ENCODE assay signal across 28 mouse cellular contexts in genomic region chr8:64473276-64473675, GRCm38 (mm10).
"Had no signal": no experiment of that assay in that cellular context is flagged by ENCODE, and none has a peak within 500 bp of the region (broad histone marks: within the 10 kb centered on the region; RNA-seq: fewer than 3 reads in every experiment).

No protein-coding gene starts in this region.

- ATAC-seq: hindbrain, postnatal 0 days; intestine, embryonic 16.5 days; liver, postnatal 0 days had no signal

- H3K27me3 ChIP-seq: heart, embryonic 12.5 days; hindbrain, embryonic 13.5 days; hindbrain, embryonic 15.5 days; kidney, embryonic 15.5 days; limb, embryonic 12.5 days; liver, embryonic 13.5 days; liver, embryonic 15.5 days had no signal

- H3K9me3 ChIP-seq: heart, embryonic 10.5 days; heart, embryonic 12.5 days; hindbrain, embryonic 13.5 days; hindbrain, embryonic 15.5 days; kidney, embryonic 15.5 days; limb, embryonic 10.5 days; limb, embryonic 12.5 days; liver, embryonic 13.5 days; liver, embryonic 15.5 days had no signal

- H3K27ac ChIP-seq: gastrocnemius, adult 2 months; heart, embryonic 10.5 days; hindbrain, embryonic 13.5 days; hindbrain, embryonic 15.5 days; hindbrain, postnatal 0 days; kidney, embryonic 15.5 days; kidney, postnatal 0 days; left cerebral cortex, adult 2 months; limb, embryonic 10.5 days; limb, embryonic 12.5 days; liver, embryonic 13.5 days; liver, embryonic 15.5 days had no signal

- H3K4me1 ChIP-seq: heart, embryonic 10.5 days; heart, embryonic 12.5 days; hindbrain, embryonic 13.5 days; hindbrain, embryonic 15.5 days; kidney, embryonic 15.5 days; limb, embryonic 12.5 days; liver, embryonic 13.5 days; liver, embryonic 15.5 days had no signal

- H3K4me3 ChIP-seq: gastrocnemius, adult 2 months; heart, embryonic 10.5 days; heart, embryonic 12.5 days; hindbrain, embryonic 13.5 days; hindbrain, embryonic 15.5 days; kidney, embryonic 15.5 days; left cerebral cortex, adult 2 months; limb, embryonic 10.5 days; limb, embryonic 12.5 days; liver, embryonic 13.5 days; liver, embryonic 15.5 days had no signal

- H3K36me3 ChIP-seq: heart, embryonic 10.5 days; heart, embryonic 12.5 days; hindbrain, embryonic 13.5 days; hindbrain, embryonic 15.5 days; kidney, embryonic 15.5 days; limb, embryonic 10.5 days; limb, embryonic 12.5 days; liver, embryonic 13.5 days; liver, embryonic 15.5 days had no signal

- H3K9ac ChIP-seq: heart, embryonic 12.5 days; hindbrain, embryonic 13.5 days; hindbrain, embryonic 15.5 days; kidney, embryonic 15.5 days; limb, embryonic 12.5 days; liver, embryonic 13.5 days; liver, embryonic 15.5 days; liver, postnatal 0 days had no signal

- DNase-seq: gastrocnemius, adult 2 months; gastrocnemius, postnatal 10 days; gastrocnemius, postnatal 25 days; heart, adult 18-20 months; heart, postnatal 14 days; heart, postnatal 36 days; kidney, adult 11 months; kidney, adult 2 months; kidney, adult 9 months; kidney, postnatal 14 days; kidney, postnatal 36 days; layer of hippocampus, adult 9-11 months; liver; liver, embryonic 13.5 days; liver, postnatal 0 days had no signal

- H3K4me2 ChIP-seq: heart, embryonic 12.5 days; hindbrain, embryonic 13.5 days; hindbrain, embryonic 15.5 days; kidney, embryonic 15.5 days; limb, embryonic 12.5 days; liver, embryonic 11.5 days; liver, embryonic 13.5 days; liver, embryonic 15.5 days had no signal
